Mouse (Mus musculus): Measurements from ENCODE around the gene Cacna1d. TPM values are rescaled to one million over a fixed set of nuclear protein-coding genes. Genes with fewer than 3 reads are reported as not detected.

Gene Cacna1d
- total and polyA plus RNA-seq, 2 experiments from 2014 or later, result 8.9 to 44.3 TPM

DNA sequence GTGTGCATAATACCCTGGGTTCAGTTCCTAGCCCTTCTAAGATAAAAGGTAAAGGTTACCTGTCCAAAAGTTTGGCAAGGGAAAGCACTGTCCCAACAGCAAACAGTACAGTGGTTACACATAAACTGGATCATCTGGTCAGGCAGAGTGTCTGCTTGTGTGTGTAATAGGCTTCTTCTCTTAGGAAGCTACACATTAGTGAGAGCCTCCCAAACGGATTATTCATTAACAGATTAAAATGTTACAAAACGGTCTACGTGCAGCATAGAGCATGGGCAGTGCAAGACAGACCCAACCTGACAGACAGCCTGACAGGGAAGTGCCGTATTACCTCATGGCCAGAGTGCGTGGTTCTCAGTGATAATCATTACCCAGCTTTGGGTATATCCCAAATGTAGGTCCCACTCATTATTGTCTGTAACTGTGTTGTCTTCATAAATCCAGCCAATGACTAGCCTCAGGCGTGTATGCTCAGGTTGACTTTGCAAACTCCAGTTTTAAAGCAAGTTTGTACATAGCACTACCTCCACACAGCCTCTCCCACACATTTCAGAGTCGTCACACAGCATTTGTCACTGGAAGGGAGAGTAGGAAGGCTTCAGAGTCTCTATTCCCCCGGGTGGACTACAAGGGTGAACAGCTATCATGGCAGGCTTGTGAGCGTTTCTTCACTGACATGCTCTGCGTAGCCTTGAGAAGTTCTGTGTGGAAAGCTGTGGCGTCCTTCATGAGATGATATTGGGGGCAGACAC lies 495.1 kb downstream of the Cacna1d start:
- Histone ChIP-seq H3K9ac (replicated peaks; ENCODE audit: low read length, poor library complexity, severe bottlenecking) (no peak overlapping the region), H3K9me3 (ENCODE audit: low read length) (no peaks in the 10 kb centered on the region), H3K27me3 (ENCODE audit: insufficient read depth, low read length) (no peaks in the 10 kb centered on the region), H3K27ac (ENCODE audit: low read depth, low read length) (no peak overlapping the region), H3K4me3 (ENCODE audit: low read depth, low read length) (no peak overlapping the region), H3K4me2 (ENCODE audit: low read depth, low read length, poor library complexity, severe bottlenecking) (no peak overlapping the region), H3K36me3 (ENCODE audit: insufficient read depth, low read length) (peaks cover 55% of the 10 kb centered on the region), H3K4me1 (ENCODE audit: insufficient read depth, low read length) (no peaks in the 10 kb centered on the region)
- TF ChIP-seq CTCF (IDR thresholded peaks at IDR 0.05), result no peak
- WGBS, result 95% methylated on average over 11 of the region's 11 CpGs
- ATAC-seq (ENCODE audit: low FRiP score), result no peak
- no peak for DNase-seq (ENCODE audit: low spot score)

DNA sequence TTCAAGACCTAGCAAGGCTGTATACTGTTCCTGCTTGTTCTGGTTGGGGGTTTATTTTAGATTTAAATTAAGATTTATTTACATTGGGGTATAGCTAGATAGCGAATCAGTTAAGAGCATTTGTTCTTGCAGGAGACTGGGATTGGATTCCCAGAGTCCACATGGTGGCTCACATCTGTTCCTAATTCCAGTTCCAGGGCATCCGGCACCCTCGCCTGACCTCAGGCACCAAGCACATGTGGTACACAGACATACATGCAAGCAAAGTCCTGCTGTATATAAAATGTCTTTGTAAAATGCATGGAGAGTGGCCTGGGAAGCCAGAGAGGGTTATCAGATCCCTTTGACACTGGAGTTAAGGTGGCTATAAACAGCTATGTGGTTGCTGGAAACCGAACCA lies 496.3 kb downstream of the Cacna1d start:
- Histone ChIP-seq H3K4me3 (ENCODE audit: low read depth, low read length) (no peak overlapping the region), H3K9me3 (ENCODE audit: low read length) (no peaks in the 10 kb centered on the region), H3K4me2 (ENCODE audit: low read depth, low read length, poor library complexity, severe bottlenecking) (no peak overlapping the region), H3K27ac (ENCODE audit: low read depth, low read length) (no peak overlapping the region), H3K27me3 (ENCODE audit: insufficient read depth, low read length) (no peaks in the 10 kb centered on the region), H3K9ac (replicated peaks; ENCODE audit: low read length, poor library complexity, severe bottlenecking) (no peak overlapping the region), H3K4me1 (ENCODE audit: insufficient read depth, low read length) (no peaks in the 10 kb centered on the region), H3K36me3 (ENCODE audit: insufficient read depth, low read length) (peaks cover 65% of the 10 kb centered on the region)
- DNase-seq (ENCODE audit: low spot score) (no peak), ATAC-seq (ENCODE audit: low FRiP score) (no peak)
- TF ChIP-seq CTCF (IDR thresholded peaks at IDR 0.05), result no peak
- 95% methylated on average over 4 of the region's 4 CpGs for WGBS

Other genes with a start within 250 kb of the Cacna1d start
- gene Dcp1a, start 11.9 kb downstream of the Cacna1d start, total RNA-seq (2014; rRNA removed), result 22.5 and 26.1 TPM in 2 replicates
- gene Dcp1a, start 11.9 kb downstream of the Cacna1d start, polyA plus RNA-seq (2015; fragmentation: Nextera tagmentation; extraction: Ambion mirVana), result 9.3 and 11.8 TPM in 2 replicates
- 364 and 388 TPM in 2 replicates for gene Tkt, start 56.9 kb upstream of the Cacna1d start, total RNA-seq (2014; rRNA removed)
- gene Tkt, start 56.9 kb upstream of the Cacna1d start, polyA plus RNA-seq (2015; fragmentation: Nextera tagmentation; extraction: Ambion mirVana), result 241 and 251 TPM in 2 replicates
- gene Prkcd, start 134.8 kb upstream of the Cacna1d start, total RNA-seq (2014; rRNA removed), result 17.0 and 19.1 TPM in 2 replicates
- gene Prkcd, start 134.8 kb upstream of the Cacna1d start, polyA plus RNA-seq (2015; fragmentation: Nextera tagmentation; extraction: Ambion mirVana), result 12.1 and 13.2 TPM in 2 replicates
- 12.3 and 12.6 TPM in 2 replicates for gene Rft1, start 162.9 kb upstream of the Cacna1d start, total RNA-seq (2014; rRNA removed)
- 9.6 TPM in 2 replicates for gene Rft1, start 162.9 kb upstream of the Cacna1d start, polyA plus RNA-seq (2015; fragmentation: Nextera tagmentation; extraction: Ambion mirVana)
- gene Sfmbt1, start 223.4 kb upstream of the Cacna1d start, total RNA-seq (2014; rRNA removed), result 9.2 and 13.7 TPM in 2 replicates
- gene Sfmbt1, start 223.4 kb upstream of the Cacna1d start, polyA plus RNA-seq (2015; fragmentation: Nextera tagmentation; extraction: Ambion mirVana), result 14.0 and 16.2 TPM in 2 replicates

All from midbrain, postnatal 0 days (tissue).